Mouse (Mus musculus): ENCODE measurements around the gene Rrp8. TPM values are rescaled to one million over a fixed set of nuclear protein-coding genes. Genes with fewer than 3 reads are reported as not detected.
"Not testable (repeated sequence)": the region's sequence is repeated elsewhere in the genome, so short reads cannot be mapped to it uniquely, and the experiment has no call there.

Gene Rrp8
- polyA plus RNA-seq, 1 experiment from 2014 or later = 32.0 TPM

- H3K9ac ChIP-seq (ENCODE audit: low read depth, low read length); H3K9me3 ChIP-seq (replicated peaks; ENCODE audit: control insufficient read depth, low read length); H3K27me3 ChIP-seq (ENCODE audit: control insufficient read depth, insufficient read depth, low read length); H3K27ac ChIP-seq (ENCODE audit: low read depth, low read length); H3K4me3 ChIP-seq (ENCODE audit: low read depth, low read length); ATAC-seq (replicated peaks; ENCODE audit: insufficient number of reproducible peaks, low FRiP score, low TSS enrichment): not testable (repeated sequence)
- peaks cover 21% of the 10 kb centered on the region for H3K4me1 ChIP-seq (ENCODE audit: control insufficient read depth, insufficient read depth, low read length)
- peak overlapping the region; percentile 85 for H3K4me2 ChIP-seq
- peaks cover 19% of the 10 kb centered on the region for H3K36me3 ChIP-seq (ENCODE audit: control insufficient read depth, insufficient read depth, low read length)
- 83% methylated on average over 7 of the region's 7 CpGs for WGBS (ENCODE audit: insufficient replicate concordance)
Measured at GRCm38 (mm10) chr7:105742539-105743215, 5.5 kb upstream of the Rrp8 start.

DNA sequence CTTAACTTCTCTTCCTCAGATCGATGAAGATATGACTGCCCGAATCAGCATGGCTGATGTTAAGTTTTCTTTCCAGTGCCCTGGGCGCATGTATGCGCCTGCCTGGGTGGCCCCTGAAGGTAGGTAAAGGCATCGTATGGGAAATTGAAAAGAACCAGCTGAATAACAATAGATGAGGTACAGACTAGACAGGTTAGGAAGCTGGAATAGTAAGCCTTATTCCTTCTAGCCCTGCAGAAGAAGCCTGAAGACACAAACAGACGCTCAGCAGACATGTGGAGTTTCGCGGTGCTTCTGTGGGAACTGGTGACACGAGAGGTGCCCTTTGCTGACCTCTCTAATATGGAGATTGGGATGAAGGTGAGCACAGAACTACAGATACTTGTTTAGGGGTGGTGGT lies 4.8 kb upstream of the Rrp8 start:
- 87% methylated on average over 9 of the region's 9 CpGs for WGBS (ENCODE audit: insufficient replicate concordance)
- no peak for ATAC-seq (replicated peaks; ENCODE audit: insufficient number of reproducible peaks, low FRiP score, low TSS enrichment)
- Histone ChIP-seq H3K4me2 (no peak overlapping the region), H3K9me3 (replicated peaks; ENCODE audit: control insufficient read depth, low read length) (no peaks in the 10 kb centered on the region), H3K4me3 (ENCODE audit: low read depth, low read length) (no peak overlapping the region), H3K9ac (ENCODE audit: low read depth, low read length) (no peak overlapping the region), H3K27me3 (ENCODE audit: control insufficient read depth, insufficient read depth, low read length) (no peaks in the 10 kb centered on the region), H3K27ac (ENCODE audit: low read depth, low read length) (no peak overlapping the region), H3K4me1 (ENCODE audit: control insufficient read depth, insufficient read depth, low read length) (peaks cover 22% of the 10 kb centered on the region), H3K36me3 (ENCODE audit: control insufficient read depth, insufficient read depth, low read length) (peaks cover 19% of the 10 kb centered on the region)

- Histone ChIP-seq H3K27me3 (ENCODE audit: control insufficient read depth, insufficient read depth, low read length) (no peaks in the 10 kb centered on the region), H3K36me3 (ENCODE audit: control insufficient read depth, insufficient read depth, low read length) (peaks cover 19% of the 10 kb centered on the region), H3K9ac (ENCODE audit: low read depth, low read length) (no peak overlapping the region), H3K4me2 (no peak overlapping the region), H3K27ac (ENCODE audit: low read depth, low read length) (no peak overlapping the region), H3K4me1 (ENCODE audit: control insufficient read depth, insufficient read depth, low read length) (peaks cover 22% of the 10 kb centered on the region), H3K9me3 (replicated peaks; ENCODE audit: control insufficient read depth, low read length) (no peaks in the 10 kb centered on the region), H3K4me3 (ENCODE audit: low read depth, low read length) (no peak overlapping the region)
- ATAC-seq (replicated peaks; ENCODE audit: insufficient number of reproducible peaks, low FRiP score, low TSS enrichment) = no peak
- WGBS (ENCODE audit: insufficient replicate concordance) = 87% methylated on average over 6 of the region's 6 CpGs
Measured at GRCm38 (mm10) chr7:105740851-105741250, 3.7 kb upstream of the Rrp8 start.

GRCm38 (mm10) chr7:105740089-105740795 lies 3.1 kb upstream of the Rrp8 start:
- no peak overlapping the region for H3K27ac ChIP-seq (ENCODE audit: low read depth, low read length)
- H3K27me3 ChIP-seq (ENCODE audit: control insufficient read depth, insufficient read depth, low read length) = no peaks in the 10 kb centered on the region
- peaks cover 24% of the 10 kb centered on the region for H3K4me1 ChIP-seq (ENCODE audit: control insufficient read depth, insufficient read depth, low read length)
- peaks cover 19% of the 10 kb centered on the region for H3K36me3 ChIP-seq (ENCODE audit: control insufficient read depth, insufficient read depth, low read length)
- H3K9ac ChIP-seq (ENCODE audit: low read depth, low read length) = no peak overlapping the region
- ATAC-seq (replicated peaks; ENCODE audit: insufficient number of reproducible peaks, low FRiP score, low TSS enrichment) = no peak
- H3K9me3 ChIP-seq (replicated peaks; ENCODE audit: control insufficient read depth, low read length) = no peaks in the 10 kb centered on the region
- no peak overlapping the region for H3K4me2 ChIP-seq
- H3K4me3 ChIP-seq (ENCODE audit: low read depth, low read length) = no peak overlapping the region
- 93% methylated on average over 13 of the region's 13 CpGs for WGBS (ENCODE audit: insufficient replicate concordance)

DNA sequence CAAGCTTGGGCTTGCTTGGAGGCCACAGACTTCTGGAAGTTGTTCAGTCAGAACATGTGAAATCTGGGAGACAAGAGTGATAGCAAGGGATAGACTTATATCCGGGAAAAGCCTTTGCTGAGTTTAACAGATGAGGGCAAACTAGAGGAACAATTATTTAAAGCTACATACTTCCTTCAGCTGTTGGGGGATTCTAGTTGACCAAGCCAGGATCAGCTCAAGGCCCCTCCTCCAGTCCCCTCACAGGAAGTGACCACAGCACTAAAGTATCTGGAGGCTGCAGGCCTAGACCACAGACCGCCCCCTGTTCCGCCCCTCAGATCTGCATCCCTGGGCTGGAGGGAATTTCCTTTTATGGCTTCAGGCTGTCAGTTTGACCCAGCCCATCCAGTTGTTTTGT lies 1.8 kb upstream of the Rrp8 start:
- H3K4me3 ChIP-seq (ENCODE audit: low read depth, low read length) = peak overlapping the region; percentile 71
- H3K9ac ChIP-seq (ENCODE audit: low read depth, low read length) = peak overlapping the region; percentile 61; the same call in 1 of the 2 replicates
- 7% methylated on average over 3 of the region's 3 CpGs for WGBS (ENCODE audit: insufficient replicate concordance)

DNA sequence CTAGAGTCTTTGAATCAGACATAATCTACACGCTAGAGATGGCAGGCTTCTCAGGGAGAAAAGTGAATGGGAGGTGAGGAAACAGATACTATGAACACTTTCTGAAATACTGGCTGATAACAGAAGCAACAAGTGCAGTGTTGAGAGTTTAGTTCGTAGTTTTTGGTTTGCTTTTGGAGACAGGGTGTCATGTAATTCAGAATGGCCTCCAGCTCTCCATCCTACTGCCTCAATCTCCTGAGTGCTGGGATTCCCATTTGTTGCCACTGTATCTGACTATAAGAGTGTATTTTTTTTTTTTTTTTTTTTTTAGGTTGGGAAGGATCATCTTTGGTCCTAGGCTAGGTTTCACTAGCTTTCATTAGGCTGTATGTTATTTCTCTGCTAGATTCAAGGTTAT lies 1.1 kb upstream of the Rrp8 start:
- peaks cover 24% of the 10 kb centered on the region for H3K4me1 ChIP-seq (ENCODE audit: control insufficient read depth, insufficient read depth, low read length)
- WGBS (ENCODE audit: insufficient replicate concordance) = 48% methylated on average over 2 of the region's 2 CpGs
- peak overlapping the region; percentile 97 for H3K27ac ChIP-seq (ENCODE audit: low read depth, low read length)
- H3K36me3 ChIP-seq (ENCODE audit: control insufficient read depth, insufficient read depth, low read length) = peaks cover 28% of the 10 kb centered on the region
- H3K9ac ChIP-seq (ENCODE audit: low read depth, low read length) = peak overlapping the region; percentile 61; the same call in 1 of the 2 replicates
- no peaks in the 10 kb centered on the region for H3K9me3 ChIP-seq (replicated peaks; ENCODE audit: control insufficient read depth, low read length)
- H3K27me3 ChIP-seq (ENCODE audit: control insufficient read depth, insufficient read depth, low read length) = no peaks in the 10 kb centered on the region
- peak overlapping the region; percentile 71 for H3K4me3 ChIP-seq (ENCODE audit: low read depth, low read length)
- peak overlapping the region; percentile 78 for H3K4me2 ChIP-seq
- no peak for ATAC-seq (replicated peaks; ENCODE audit: insufficient number of reproducible peaks, low FRiP score, low TSS enrichment)

More for the DNA sequence above, 1.8 kb upstream of the Rrp8 start:
- no peaks in the 10 kb centered on the region for H3K9me3 ChIP-seq (replicated peaks; ENCODE audit: control insufficient read depth, low read length)
- peak overlapping the region; percentile 97 for H3K27ac ChIP-seq (ENCODE audit: low read depth, low read length)
- peaks cover 26% of the 10 kb centered on the region for H3K4me1 ChIP-seq (ENCODE audit: control insufficient read depth, insufficient read depth, low read length)
- peaks cover 23% of the 10 kb centered on the region for H3K36me3 ChIP-seq (ENCODE audit: control insufficient read depth, insufficient read depth, low read length)
- H3K4me2 ChIP-seq = peak overlapping the region; percentile 78
- peak; percentile 73 for ATAC-seq (replicated peaks; ENCODE audit: insufficient number of reproducible peaks, low FRiP score, low TSS enrichment)
- no peaks in the 10 kb centered on the region for H3K27me3 ChIP-seq (ENCODE audit: control insufficient read depth, insufficient read depth, low read length)

GRCm38 (mm10) chr7:105737648-105738047 lies 463 bp upstream of the Rrp8 start:
- WGBS (ENCODE audit: insufficient replicate concordance) = 20% methylated on average over 3 of the region's 3 CpGs
- Histone ChIP-seq H3K27ac (ENCODE audit: low read depth, low read length) (peak overlapping the region; percentile 97), H3K36me3 (ENCODE audit: control insufficient read depth, insufficient read depth, low read length) (peaks cover 31% of the 10 kb centered on the region), H3K9me3 (replicated peaks; ENCODE audit: control insufficient read depth, low read length) (no peaks in the 10 kb centered on the region), H3K27me3 (ENCODE audit: control insufficient read depth, insufficient read depth, low read length) (no peaks in the 10 kb centered on the region), H3K9ac (ENCODE audit: low read depth, low read length) (peak overlapping the region; percentile 98), H3K4me3 (ENCODE audit: low read depth, low read length) (peak overlapping the region; percentile 71), H3K4me2 (peak overlapping the region; percentile 78), H3K4me1 (ENCODE audit: control insufficient read depth, insufficient read depth, low read length) (peaks cover 23% of the 10 kb centered on the region)
- no peak for ATAC-seq (replicated peaks; ENCODE audit: insufficient number of reproducible peaks, low FRiP score, low TSS enrichment)

DNA sequence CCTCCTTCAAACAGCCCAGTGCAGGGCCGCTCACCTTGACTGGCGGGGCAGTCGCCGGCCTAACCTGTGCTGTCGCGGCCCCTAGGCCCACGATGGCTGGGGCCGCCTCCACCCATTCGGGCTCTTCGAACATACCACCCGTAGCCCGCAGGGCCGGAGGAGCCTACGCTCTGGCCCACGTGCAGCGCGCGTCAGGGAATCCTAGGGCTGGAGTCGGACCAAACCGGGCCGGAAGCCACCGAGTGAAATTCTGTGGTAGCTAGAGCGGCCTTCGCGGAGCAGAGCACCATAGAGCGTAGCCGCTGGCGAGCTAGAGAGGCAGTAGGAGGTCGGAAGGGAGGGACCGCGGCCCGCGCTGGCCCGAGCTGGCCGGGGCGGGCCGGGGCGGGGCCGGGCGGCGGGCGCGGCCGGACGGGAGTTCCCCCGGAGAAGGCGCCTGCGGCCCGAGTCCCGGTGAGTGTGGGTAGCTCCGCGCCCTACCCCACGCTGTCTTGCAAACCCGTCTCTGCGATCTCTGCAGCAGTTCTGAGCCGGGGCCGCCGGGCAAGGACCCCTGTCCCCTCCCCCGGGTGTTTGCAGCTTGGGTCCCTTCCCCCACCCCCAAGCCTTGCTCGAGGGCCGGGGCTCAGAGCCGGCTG lies 802 bp downstream of the Rrp8 start, which contains the start of gene Ilk:
TSS of gene Ilk (plus strand) at position 329 of the 638 bp plus-strand sequence.
- peak; percentile 96 for ATAC-seq (replicated peaks; ENCODE audit: insufficient number of reproducible peaks, low FRiP score, low TSS enrichment)
- peak within 1 kb of the TSS; percentile 98 for H3K9ac ChIP-seq (ENCODE audit: low read depth, low read length)
- H3K36me3 ChIP-seq (ENCODE audit: control insufficient read depth, insufficient read depth, low read length) = peaks cover 29% of the 10 kb centered on the region
- H3K4me3 ChIP-seq (ENCODE audit: low read depth, low read length) = peak within 1 kb of the TSS; percentile 71
- no peaks in the 10 kb centered on the region for H3K27me3 ChIP-seq (ENCODE audit: control insufficient read depth, insufficient read depth, low read length)
- H3K27ac ChIP-seq (ENCODE audit: low read depth, low read length) = peak within 1 kb of the TSS; percentile 97
- no peaks in the 10 kb centered on the region for H3K9me3 ChIP-seq (replicated peaks; ENCODE audit: control insufficient read depth, low read length)
- H3K4me2 ChIP-seq = peak within 1 kb of the TSS; percentile 78
- WGBS (ENCODE audit: insufficient replicate concordance) = 1% methylated on average over 42 of the region's 62 CpGs
- peaks cover 23% of the 10 kb centered on the region for H3K4me1 ChIP-seq (ENCODE audit: control insufficient read depth, insufficient read depth, low read length)
